Mouse (Mus musculus): Measurements from ENCODE around the gene Dhx58.

Gene Dhx58

GRCm38 (mm10) chr11:100646265-100646664 lies 57.8 kb downstream of the Dhx58 start:
- no peak for DNase-seq (ENCODE audit: low spot score in 2 of 2)

All from frontal cortex, postnatal 25 days (tissue).